Mouse (Mus musculus) brain, embryonic 14.5 days (tissue): ENCODE results near the gene Ccdc142. TPM values are rescaled to one million over a fixed set of nuclear protein-coding genes. Genes with fewer than 3 reads are reported as not detected.

Experiments used
- DNase-seq: peaks from one replicate; pipeline ENCODE4 v3.0.0-alpha.2; 2011; ENCODE audit warnings: low read depth
- CTCF ChIP-seq: fragments of 200-500 bp; IDR thresholded peaks from 2 replicates; pipeline ENCODE4 v1.5.1; 2012; ENCODE audit warnings: inconsistent platforms, mild to moderate bottlenecking, moderate library complexity, borderline replicate concordance; ENCODE audit not compliant: insufficient read depth, insufficient read length; ENCODE audit errors: extremely low read depth
- POLR2A ChIP-seq: fragments of 200-500 bp; IDR thresholded peaks from 2 replicates; pipeline ENCODE4 v1.6.1; 2012; ENCODE audit warnings: mild to moderate bottlenecking, inconsistent platforms, borderline replicate concordance; ENCODE audit not compliant: poor library complexity, insufficient read depth, insufficient read length, severe bottlenecking; ENCODE audit errors: extremely low read depth
- polyA plus RNA-seq: library from polyadenylated mRNA; depleted of rRNA; stranded (reverse); fragments of >200 nt; gene quantifications from 2 replicates; pipeline ENCODE4 v1.2.3, GENCODE M21; 2012; rRNA removed

Gene Ccdc142
- polyA plus RNA-seq, 1 experiment, result 10.4 TPM

DNA sequence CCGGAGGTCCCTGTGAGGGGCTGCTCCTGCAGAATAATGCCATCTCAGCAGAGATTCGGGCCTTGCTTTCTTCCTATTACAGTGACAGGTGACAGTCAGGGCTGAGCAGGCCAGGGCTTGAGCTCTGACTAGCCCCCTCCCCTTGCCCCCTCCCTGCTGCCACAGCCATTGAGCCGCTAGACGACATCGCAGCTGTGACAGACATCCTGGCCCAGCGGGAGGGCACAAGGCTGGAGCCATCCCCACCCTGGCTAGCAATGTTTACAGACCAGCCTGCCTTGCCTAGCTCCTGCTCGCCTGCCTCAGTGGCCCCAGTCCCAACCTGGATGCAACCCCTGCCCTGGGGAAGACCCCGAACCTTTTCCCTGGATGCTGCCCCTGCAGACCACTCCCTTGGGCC lies 50.3 kb downstream of the Ccdc142 start:
- TF ChIP-seq CTCF (no peak), POLR2A (no peak)
- DNase-seq, result no peak

GRCm38 (mm10) chr6:83153038-83153437 lies 51.6 kb downstream of the Ccdc142 start:
- no peak for DNase-seq
- TF ChIP-seq POLR2A (no peak), CTCF (no peak)

GRCm38 (mm10) chr6:83153485-83153884 lies 52.1 kb downstream of the Ccdc142 start:
- no peak for DNase-seq
- TF ChIP-seq CTCF (no peak), POLR2A (no peak)

- TF ChIP-seq CTCF (no peak), POLR2A (no peak)
- DNase-seq, result peak; percentile 50
Observed at GRCm38 (mm10) chr6:83155552-83156238, 54.3 kb downstream of the Ccdc142 start.

- TF ChIP-seq CTCF (no peak), POLR2A (no peak)
Observed at GRCm38 (mm10) chr6:83156259-83156684, 54.9 kb downstream of the Ccdc142 start, which contains the start of the genes Wdr54 and 1700003E16Rik. Gene Wdr54, minus strand, starts transcription at chr6:83156397. Gene 1700003E16Rik, plus strand, starts transcription at chr6:83156404.

More at GRCm38 (mm10) chr6:83156259-83156684, 54.9 kb downstream of the Ccdc142 start, which contains the start of the genes Wdr54 and 1700003E16Rik:
- peak; percentile 94 for DNase-seq

Other genes with a start within 250 kb of the Ccdc142 start
- gene Sema4f, start 161.8 kb upstream of the Ccdc142 start, polyA plus RNA-seq, result 21.3 and 23.9 TPM in 2 replicates
- gene M1ap, start 154.7 kb upstream of the Ccdc142 start, polyA plus RNA-seq, result 0.05 and 0.15 TPM in 2 replicates
- gene Dok1, start 68.1 kb upstream of the Ccdc142 start, polyA plus RNA-seq, result 2.7 and 2.9 TPM in 2 replicates
- gene Loxl3, start 67.4 kb upstream of the Ccdc142 start, polyA plus RNA-seq, result 6.7 and 7.3 TPM in 2 replicates
- gene Aup1, start 47.1 kb upstream of the Ccdc142 start, polyA plus RNA-seq, result 222 and 386 TPM in 2 replicates
- 63.4 and 99.1 TPM in 2 replicates for gene Htra2, start 46.3 kb upstream of the Ccdc142 start, polyA plus RNA-seq
- 1.0 and 1.8 TPM in 2 replicates for gene Dqx1, start 43.8 kb upstream of the Ccdc142 start, polyA plus RNA-seq
- 0.31 TPM in 1 of 2 replicates, not detected in the other for gene Tlx2, start 31.3 kb upstream of the Ccdc142 start, polyA plus RNA-seq
- 39.8 and 66.1 TPM in 2 replicates for gene Pcgf1, start 23.7 kb upstream of the Ccdc142 start, polyA plus RNA-seq
- gene Lbx2, start 15.2 kb upstream of the Ccdc142 start, polyA plus RNA-seq, result 0.29 and 0.78 TPM in 2 replicates
- 10.3 and 11.6 TPM in 2 replicates for gene Gm42688, start within 50 bp of the Ccdc142 start, polyA plus RNA-seq
- 99.0 and 142 TPM in 2 replicates for gene Mrpl53, start 7.4 kb downstream of the Ccdc142 start, polyA plus RNA-seq
- 45.3 and 63.1 TPM in 2 replicates for gene Mogs, start 13.9 kb downstream of the Ccdc142 start, polyA plus RNA-seq
- gene Wbp1, start 20.0 kb downstream of the Ccdc142 start, polyA plus RNA-seq, result 298 and 440 TPM in 2 replicates
- 43.4 and 47.9 TPM in 2 replicates for gene Ino80b, start 23.8 kb downstream of the Ccdc142 start, polyA plus RNA-seq
- 28.9 and 30.7 TPM in 2 replicates for gene Rtkn, start 33.9 kb downstream of the Ccdc142 start, polyA plus RNA-seq
- 21.2 and 31.4 TPM in 2 replicates for gene Wdr54, start 54.8 kb downstream of the Ccdc142 start, polyA plus RNA-seq
- 2.9 and 4.1 TPM in 2 replicates for gene 1700003E16Rik, start 54.8 kb downstream of the Ccdc142 start, polyA plus RNA-seq
- gene Dctn1, start 64.3 kb downstream of the Ccdc142 start, polyA plus RNA-seq, result 217 and 252 TPM in 2 replicates
- gene Slc4a5, start 118.2 kb downstream of the Ccdc142 start, polyA plus RNA-seq, result 2.1 and 7.0 TPM in 2 replicates
- 18.8 and 19.6 TPM in 2 replicates for gene Mthfd2, start 224.3 kb downstream of the Ccdc142 start, polyA plus RNA-seq
- 27.0 and 27.1 TPM in 2 replicates for gene Mob1a, start 224.4 kb downstream of the Ccdc142 start, polyA plus RNA-seq
- 18.9 and 28.5 TPM in 2 replicates for gene Bola3, start 247.5 kb downstream of the Ccdc142 start, polyA plus RNA-seq